Mouse (Mus musculus) liver, embryonic 11.5 days (tissue): Measurements from ENCODE around the gene Olfr374. TPM values are rescaled to one million over a fixed set of nuclear protein-coding genes. Genes with fewer than 3 reads are reported as not detected.
"Not testable (repeated sequence)": the region's sequence is repeated elsewhere in the genome, so short reads cannot be mapped to it uniquely, and the experiment has no call there.

Source experiments
- ATAC-seq: fragments of 200-750 bp; cut with Nextera tagmentation; replicated peaks from 2 replicates; pipeline ENCODE4 v1.8.0; 2017; ENCODE audit warnings: moderate number of reproducible peaks, mild to moderate bottlenecking, moderate TSS enrichment, moderate library complexity; ENCODE audit not compliant: low FRiP score
- DNase-seq: peaks from one replicate; pipeline ENCODE4 v3.0.0-alpha.2; 2017; ENCODE audit warnings: low spot score
- H3K27ac ChIP-seq: fragments of 300-500 bp; sonication (generic); 2 replicates; pipeline ENCODE4 v1.5.1; 2014; ENCODE audit warnings: mild to moderate bottlenecking, low read depth, low read length, control low read depth
- H3K27me3 ChIP-seq: fragments of 300-500 bp; sonication (generic); replicated peaks from 2 replicates; pipeline ENCODE4 v1.6.1; 2014; ENCODE audit warnings: low read length, mixed read lengths; ENCODE audit not compliant: control insufficient read depth, insufficient read depth
- H3K36me3 ChIP-seq: fragments of 300-500 bp; sonication (generic); 2 replicates; pipeline ENCODE4 v1.6.1; 2014; ENCODE audit warnings: mild to moderate bottlenecking, low read length, moderate library complexity, mixed read lengths; ENCODE audit not compliant: control insufficient read depth, insufficient read depth
- H3K4me1 ChIP-seq: fragments of 300-500 bp; sonication (generic); replicated peaks from 2 replicates; pipeline ENCODE4 v1.6.1; 2014; ENCODE audit warnings: low read length, mixed read lengths; ENCODE audit not compliant: control insufficient read depth, insufficient read depth
- H3K4me2 ChIP-seq: fragments of 300-500 bp; sonication (generic); 2 replicates; pipeline ENCODE4 v1.6.1; 2014; ENCODE audit warnings: mild to moderate bottlenecking, control low read depth, moderate library complexity
- H3K4me3 ChIP-seq: fragments of 300-500 bp; sonication (generic); 2 replicates; pipeline ENCODE4 v1.5.1; 2014; ENCODE audit warnings: low read depth, low read length, control low read depth
- H3K9ac ChIP-seq: fragments of 300-500 bp; sonication (generic); 2 replicates; pipeline ENCODE4 v1.6.1; 2014; ENCODE audit warnings: low read depth, low read length, control low read depth
- H3K9me3 ChIP-seq: fragments of 300-500 bp; sonication (generic); 2 replicates; pipeline ENCODE4 v1.6.1; 2016; ENCODE audit warnings: low read length, inconsistent platforms, mixed read lengths; ENCODE audit not compliant: control insufficient read depth
- WGBS: fragments of 180-500 bp; shearing (Covaris S2); extraction: QIAGEN DNeasy Blood & Tissue Kit; methylation state at CpG from one replicate; pipeline ENCODE4 v1.1.7; 2014; 5-methylcytosine and 5-hydroxymethylcytosine counted together
- polyA plus RNA-seq: library from polyadenylated mRNA; unstranded; fragments of >200 nt; fragmentation: Nextera tagmentation; extraction: Ambion mirVana; gene quantifications from 2 replicates; pipeline ENCODE4 v1.2.1, GENCODE M21; 2014

The Olfr374 gene
- polyA plus RNA-seq, 1 experiment from 2014 or later = not detected

GRCm38 (mm10) chr8:72110876-72111275 is 4.0 kb downstream of the Olfr374 start:
- ATAC-seq (no peak), DNase-seq (no peak)
- Histone ChIP-seq H3K36me3 (no peaks in the 10 kb centered on the region), H3K4me3 (no peak overlapping the region), H3K27ac (no peak overlapping the region), H3K9ac (no peak overlapping the region), H3K4me1 (no peaks in the 10 kb centered on the region), H3K9me3 (no peaks in the 10 kb centered on the region), H3K27me3 (no peaks in the 10 kb centered on the region), H3K4me2 (no peak overlapping the region)
- 66% methylated on average over 6 of the region's 6 CpGs for WGBS

GRCm38 (mm10) chr8:72112486-72112885 is 5.6 kb downstream of the Olfr374 start:
- Histone ChIP-seq H3K4me3 (no peak overlapping the region), H3K27ac (no peak overlapping the region), H3K9me3 (no peaks in the 10 kb centered on the region), H3K27me3 (no peaks in the 10 kb centered on the region), H3K4me2 (no peak overlapping the region), H3K36me3 (no peaks in the 10 kb centered on the region), H3K9ac (no peak overlapping the region), H3K4me1 (no peaks in the 10 kb centered on the region)
- DNase-seq (no peak), ATAC-seq (no peak)
- WGBS = 65% methylated on average over 3 of the region's 3 CpGs

- no peak overlapping the region for H3K4me3 ChIP-seq
- H3K4me1 ChIP-seq = no peaks in the 10 kb centered on the region
- no peak for ATAC-seq
- no peaks in the 10 kb centered on the region for H3K27me3 ChIP-seq
- H3K9ac ChIP-seq = no peak overlapping the region
- no peak overlapping the region for H3K4me2 ChIP-seq
- 89% methylated on average over 2 of the region's 2 CpGs for WGBS
- H3K36me3 ChIP-seq = no peaks in the 10 kb centered on the region
- no peaks in the 10 kb centered on the region for H3K9me3 ChIP-seq
- DNase-seq = no peak
- H3K27ac ChIP-seq = no peak overlapping the region
Observed at GRCm38 (mm10) chr8:72115202-72115601, 8.4 kb downstream of the Olfr374 start.

GRCm38 (mm10) chr8:72118616-72119015 is 11.8 kb downstream of the Olfr374 start:
- H3K27me3 ChIP-seq = no peaks in the 10 kb centered on the region
- H3K4me3 ChIP-seq = no peak overlapping the region
- H3K4me2 ChIP-seq = no peak overlapping the region
- no peak overlapping the region for H3K9ac ChIP-seq
- DNase-seq (no peak), ATAC-seq (no peak)
- H3K9me3 ChIP-seq = no peaks in the 10 kb centered on the region
- H3K27ac ChIP-seq = no peak overlapping the region
- no peaks in the 10 kb centered on the region for H3K4me1 ChIP-seq
- 48% methylated on average over 4 of the region's 4 CpGs for WGBS
- H3K36me3 ChIP-seq = no peaks in the 10 kb centered on the region

- not testable (repeated sequence) for ATAC-seq, H3K4me3 ChIP-seq, H3K4me1 ChIP-seq, H3K9me3 ChIP-seq, DNase-seq, H3K27ac ChIP-seq, H3K27me3 ChIP-seq, H3K4me2 ChIP-seq, H3K9ac ChIP-seq, H3K36me3 ChIP-seq
- 50% methylated on average over 3 of the region's 3 CpGs for WGBS
Observed at GRCm38 (mm10) chr8:72121486-72121885, 14.6 kb downstream of the Olfr374 start.

- Histone ChIP-seq H3K4me2 (no peak overlapping the region), H3K9me3 (no peaks in the 10 kb centered on the region), H3K4me3 (no peak overlapping the region), H3K27me3 (no peaks in the 10 kb centered on the region), H3K9ac (no peak overlapping the region), H3K36me3 (no peaks in the 10 kb centered on the region), H3K4me1 (no peaks in the 10 kb centered on the region), H3K27ac (no peak overlapping the region)
- ATAC-seq (no peak), DNase-seq (peak; percentile 3)
- WGBS = 74% methylated on average over 1 of the region's 1 CpGs
Observed at GRCm38 (mm10) chr8:72121997-72122396, 15.2 kb downstream of the Olfr374 start.

- WGBS = 76% methylated on average over 1 of the region's 1 CpGs
- H3K36me3 ChIP-seq = no peaks in the 10 kb centered on the region
- no peaks in the 10 kb centered on the region for H3K9me3 ChIP-seq
- H3K9ac ChIP-seq = no peak overlapping the region
- no peak overlapping the region for H3K4me2 ChIP-seq
- no peaks in the 10 kb centered on the region for H3K27me3 ChIP-seq
- H3K4me1 ChIP-seq = peaks cover 5% of the 10 kb centered on the region; the same call in 1 of the 2 replicates
- ATAC-seq (no peak), DNase-seq (no peak)
- no peak overlapping the region for H3K4me3 ChIP-seq
- H3K27ac ChIP-seq = no peak overlapping the region
Observed at GRCm38 (mm10) chr8:72127834-72128233, 21.0 kb downstream of the Olfr374 start.

- ATAC-seq = no peak
Observed at GRCm38 (mm10) chr8:72131251-72131650, 24.4 kb downstream of the Olfr374 start.

GRCm38 (mm10) chr8:72131901-72132300 is 25.1 kb downstream of the Olfr374 start:
- Histone ChIP-seq H3K4me1 (peaks cover 15% of the 10 kb centered on the region), H3K4me2 (no peak overlapping the region), H3K4me3 (no peak overlapping the region), H3K9ac (no peak overlapping the region), H3K9me3 (no peaks in the 10 kb centered on the region), H3K27ac (0 out of 2 replicates have a peak overlapping the region, but pooled peaks have one; percentile 29), H3K36me3 (no peaks in the 10 kb centered on the region), H3K27me3 (peaks cover 4% of the 10 kb centered on the region; the same call in 1 of the 2 replicates)
- DNase-seq = no peak
- 76% methylated on average over 2 of the region's 2 CpGs for WGBS
- no peak for ATAC-seq

More at GRCm38 (mm10) chr8:72131251-72131650, 24.4 kb downstream of the Olfr374 start:
- Histone ChIP-seq H3K27me3 (peaks cover 4% of the 10 kb centered on the region; the same call in 1 of the 2 replicates), H3K4me2 (no peak overlapping the region), H3K9me3 (no peaks in the 10 kb centered on the region), H3K4me1 (peaks cover 15% of the 10 kb centered on the region), H3K27ac (no peak overlapping the region), H3K36me3 (no peaks in the 10 kb centered on the region), H3K9ac (no peak overlapping the region), H3K4me3 (no peak overlapping the region)
- DNase-seq = no peak
- 52% methylated on average over 2 of the region's 2 CpGs for WGBS
